Mouse (Mus musculus) hindbrain, embryonic 13.5 days (tissue): ENCODE measurements around the gene Il4. TPM values are rescaled to one million over a fixed set of nuclear protein-coding genes. Genes with fewer than 3 reads are reported as not detected.

ENCODE experiments used
- ATAC-seq: fragments of 200-750 bp; cut with Nextera tagmentation; 2 replicates; pipeline ENCODE4 v1.8.0; 2017; ENCODE audit warnings: moderate TSS enrichment; ENCODE audit not compliant: low FRiP score
- H3K27ac ChIP-seq: fragments of 300-500 bp; sonication (generic); 2 replicates; pipeline ENCODE4 v1.5.1; 2015; ENCODE audit warnings: inconsistent platforms, mild to moderate bottlenecking, moderate library complexity
- H3K27me3 ChIP-seq: fragments of 300-500 bp; sonication (generic); 2 replicates; pipeline ENCODE4 v1.6.1; 2015; ENCODE audit warnings: mild to moderate bottlenecking, inconsistent platforms
- H3K36me3 ChIP-seq: fragments of 300-500 bp; sonication (generic); 2 replicates; pipeline ENCODE4 v1.6.1; 2015; ENCODE audit warnings: mild to moderate bottlenecking, inconsistent platforms
- H3K4me1 ChIP-seq: fragments of 300-500 bp; sonication (generic); replicated peaks from 2 replicates; pipeline ENCODE4 v1.6.1; 2015; ENCODE audit warnings: inconsistent platforms
- H3K4me2 ChIP-seq: fragments of 300-500 bp; sonication (generic); 2 replicates; pipeline ENCODE4 v1.6.1; 2015; ENCODE audit warnings: inconsistent platforms, mild to moderate bottlenecking, moderate library complexity
- H3K4me3 ChIP-seq: fragments of 300-500 bp; sonication (generic); 2 replicates; pipeline ENCODE4 v1.5.1; 2015; ENCODE audit warnings: mild to moderate bottlenecking, inconsistent platforms
- H3K9ac ChIP-seq: fragments of 300-500 bp; sonication (generic); 2 replicates; pipeline ENCODE4 v1.6.1; 2015; ENCODE audit warnings: mild to moderate bottlenecking, inconsistent platforms
- H3K9me3 ChIP-seq: fragments of 300-500 bp; sonication (generic); 2 replicates; pipeline ENCODE4 v1.6.1; 2016; ENCODE audit warnings: inconsistent platforms
- WGBS: fragments of 180-500 bp; shearing (Covaris S2); methylation state at CpG from one replicate; pipeline ENCODE4 v1.1.7; 2015; 5-methylcytosine and 5-hydroxymethylcytosine counted together
- polyA plus RNA-seq: library from polyadenylated mRNA; unstranded; fragments of >200 nt; fragmentation: Nextera tagmentation; extraction: Ambion mirVana; gene quantifications from 2 replicates; pipeline ENCODE4 v1.2.1, GENCODE M21; 2015

The Il4 gene
- polyA plus RNA-seq, 1 experiment from 2014 or later, result 4.6 TPM

GRCm38 (mm10) chr11:53620094-53620493, 1.6 kb upstream of the Il4 start:
- H3K27ac ChIP-seq, result no peak overlapping the region
- H3K4me2 ChIP-seq, result no peak overlapping the region
- H3K9ac ChIP-seq, result no peak overlapping the region
- H3K36me3 ChIP-seq, result no peaks in the 10 kb centered on the region
- H3K27me3 ChIP-seq, result no peaks in the 10 kb centered on the region
- no peak overlapping the region for H3K4me3 ChIP-seq
- whole genome bisulfite sequencing, result 93% methylated on average over 4 of the region's 4 CpGs
- no peak for ATAC-seq
- no peaks in the 10 kb centered on the region for H3K4me1 ChIP-seq
- no peaks in the 10 kb centered on the region for H3K9me3 ChIP-seq

DNA sequence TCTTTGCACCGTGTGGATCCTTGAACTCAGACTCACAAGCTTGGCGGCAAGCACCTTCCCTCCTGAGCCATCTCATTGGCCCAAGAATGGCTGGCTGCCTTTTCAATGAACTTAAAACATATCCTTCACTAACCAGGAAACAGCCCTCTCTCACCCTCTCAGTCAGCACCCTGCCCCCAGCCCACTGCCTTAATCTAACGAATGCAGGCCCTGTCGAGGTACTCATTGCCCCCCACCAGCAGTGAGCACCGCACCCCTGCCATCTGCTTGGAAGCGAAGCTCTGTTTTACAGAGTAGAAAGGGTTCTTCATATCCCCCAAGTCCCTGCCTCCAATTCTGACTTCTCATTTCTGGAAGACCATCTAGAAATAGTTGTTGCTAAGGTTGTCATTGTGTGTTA, 959 bp upstream of the Il4 start:
- H3K4me2 ChIP-seq, result no peak overlapping the region
- no peak for ATAC-seq
- WGBS, result 72% methylated on average over 6 of the region's 6 CpGs

DNA sequence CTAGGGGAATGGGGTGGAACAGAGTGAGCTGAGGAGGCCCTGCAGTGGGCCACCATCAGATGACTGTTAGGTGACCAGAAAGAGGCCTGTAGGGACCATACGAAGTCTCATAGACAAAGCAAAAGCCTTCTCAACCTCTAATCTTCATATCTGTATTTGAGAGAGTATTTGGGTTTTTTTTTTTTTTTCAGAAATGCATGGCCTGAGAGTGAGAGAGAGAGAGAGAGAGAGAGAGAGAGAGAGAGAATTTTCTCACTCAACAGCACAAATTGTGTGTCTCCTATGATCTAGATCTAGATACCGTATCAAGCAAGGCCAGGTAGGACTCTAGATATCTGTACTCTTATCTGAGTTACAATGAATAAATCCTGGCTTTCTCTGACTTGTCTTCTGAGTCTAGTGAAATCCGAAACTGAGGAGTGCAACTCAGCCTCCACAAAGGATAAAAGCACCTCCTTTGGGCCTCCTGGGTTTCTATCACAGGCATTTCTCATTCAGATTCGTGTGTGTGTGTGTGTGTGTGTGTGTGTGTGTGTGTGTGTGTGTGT, 833 bp downstream of the Il4 start:
- Histone ChIP-seq H3K4me1 (no peaks in the 10 kb centered on the region), H3K4me3 (no peak overlapping the region), H3K36me3 (no peaks in the 10 kb centered on the region), H3K27ac (no peak overlapping the region), H3K9me3 (no peaks in the 10 kb centered on the region), H3K9ac (no peak overlapping the region), H3K27me3 (no peaks in the 10 kb centered on the region), H3K4me2 (no peak overlapping the region)
- WGBS, result 67% methylated on average over 4 of the region's 4 CpGs
- no peak for ATAC-seq

More for the DNA sequence above, 959 bp upstream of the Il4 start:
- H3K36me3 ChIP-seq, result no peaks in the 10 kb centered on the region
- no peaks in the 10 kb centered on the region for H3K4me1 ChIP-seq
- H3K27ac ChIP-seq, result no peak overlapping the region
- no peaks in the 10 kb centered on the region for H3K9me3 ChIP-seq
- no peak overlapping the region for H3K4me3 ChIP-seq
- no peaks in the 10 kb centered on the region for H3K27me3 ChIP-seq
- H3K9ac ChIP-seq, result no peak overlapping the region

GRCm38 (mm10) chr11:53616748-53617558, 1.5 kb downstream of the Il4 start:
- no peak overlapping the region for H3K9ac ChIP-seq
- H3K4me3 ChIP-seq, result no peak overlapping the region
- H3K4me1 ChIP-seq, result no peaks in the 10 kb centered on the region
- no peaks in the 10 kb centered on the region for H3K36me3 ChIP-seq
- ATAC-seq, result no peak
- H3K27ac ChIP-seq, result no peak overlapping the region
- H3K9me3 ChIP-seq, result no peaks in the 10 kb centered on the region
- no peak overlapping the region for H3K4me2 ChIP-seq
- H3K27me3 ChIP-seq, result no peaks in the 10 kb centered on the region
- WGBS, result 81% methylated on average over 8 of the region's 8 CpGs

DNA sequence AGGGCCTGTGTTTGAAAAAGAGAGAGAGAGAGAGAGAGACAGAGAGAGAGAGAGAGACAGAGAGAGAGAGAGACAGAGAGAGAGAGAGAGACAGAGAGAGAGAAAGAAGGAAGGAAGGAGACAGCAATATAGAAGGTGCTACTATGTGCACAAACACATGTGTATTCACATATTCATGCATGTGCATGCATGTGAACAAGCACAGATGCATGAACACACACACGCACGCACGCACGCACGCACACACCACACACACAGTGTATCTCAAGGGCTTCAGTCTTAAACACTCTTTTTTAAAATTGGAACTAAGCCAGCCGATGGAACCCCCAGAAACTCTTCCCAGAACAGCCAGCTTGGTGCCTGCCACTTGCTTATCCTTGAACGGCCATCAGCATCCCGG, 2.9 kb downstream of the Il4 start:
- Histone ChIP-seq H3K4me2 (no peak overlapping the region), H3K4me3 (no peak overlapping the region), H3K36me3 (no peaks in the 10 kb centered on the region), H3K27me3 (no peaks in the 10 kb centered on the region), H3K27ac (no peak overlapping the region), H3K9me3 (no peaks in the 10 kb centered on the region), H3K9ac (no peak overlapping the region), H3K4me1 (no peaks in the 10 kb centered on the region)
- no peak for ATAC-seq
- WGBS, result 96% methylated on average over 8 of the region's 8 CpGs

- H3K4me3 ChIP-seq, result no peak overlapping the region
- ATAC-seq, result no peak
- H3K27ac ChIP-seq, result no peak overlapping the region
- H3K4me1 ChIP-seq, result no peaks in the 10 kb centered on the region
- no peaks in the 10 kb centered on the region for H3K36me3 ChIP-seq
- H3K9ac ChIP-seq, result no peak overlapping the region
- no peaks in the 10 kb centered on the region for H3K27me3 ChIP-seq
- H3K4me2 ChIP-seq, result no peak overlapping the region
- H3K9me3 ChIP-seq, result no peaks in the 10 kb centered on the region
- 74% methylated on average over 6 of the region's 6 CpGs for WGBS
Measured at GRCm38 (mm10) chr11:53615172-53615571, 3.3 kb downstream of the Il4 start.

DNA sequence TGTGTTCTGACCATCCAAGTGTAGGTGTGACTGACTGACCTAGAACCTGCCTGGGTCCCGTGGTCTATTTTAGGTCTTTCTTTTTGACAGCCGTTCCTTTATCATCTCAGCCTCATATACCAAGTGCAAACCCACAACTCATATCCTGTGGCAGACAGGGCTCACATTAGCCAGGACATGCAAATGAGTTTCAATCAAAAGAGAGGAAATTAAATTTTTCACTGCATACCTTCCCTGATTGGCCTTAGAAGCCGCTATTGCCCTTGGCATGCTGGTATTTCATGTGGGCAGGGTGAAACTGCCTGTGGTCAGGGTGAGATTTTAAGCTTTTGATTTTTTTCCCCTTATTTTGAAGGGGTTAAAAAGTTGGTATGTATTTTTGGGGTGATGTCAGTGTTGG, 8.8 kb downstream of the Il4 start:
- no peak overlapping the region for H3K27ac ChIP-seq
- no peaks in the 10 kb centered on the region for H3K27me3 ChIP-seq
- H3K4me3 ChIP-seq, result no peak overlapping the region
- ATAC-seq, result no peak
- H3K9ac ChIP-seq, result no peak overlapping the region
- H3K4me1 ChIP-seq, result peaks cover 9% of the 10 kb centered on the region
- WGBS, result 92% methylated on average over 3 of the region's 3 CpGs
- H3K36me3 ChIP-seq, result no peaks in the 10 kb centered on the region
- H3K9me3 ChIP-seq, result no peaks in the 10 kb centered on the region
- no peak overlapping the region for H3K4me2 ChIP-seq

- Histone ChIP-seq H3K36me3 (peaks cover 4% of the 10 kb centered on the region), H3K9ac (no peak overlapping the region), H3K27me3 (no peaks in the 10 kb centered on the region), H3K27ac (no peak overlapping the region), H3K9me3 (no peaks in the 10 kb centered on the region), H3K4me1 (peaks cover 9% of the 10 kb centered on the region), H3K4me3 (no peak overlapping the region), H3K4me2 (no peak overlapping the region)
- 84% methylated on average over 6 of the region's 6 CpGs for WGBS
- ATAC-seq, result no peak
Measured at GRCm38 (mm10) chr11:53609231-53609630, 9.2 kb downstream of the Il4 start.

- H3K36me3 ChIP-seq, result peaks cover 34% of the 10 kb centered on the region
- WGBS, result 7% methylated on average over 12 of the region's 12 CpGs
- H3K4me3 ChIP-seq, result no peak overlapping the region
- H3K9me3 ChIP-seq, result no peaks in the 10 kb centered on the region
- no peaks in the 10 kb centered on the region for H3K27me3 ChIP-seq
- H3K27ac ChIP-seq, result no peak overlapping the region
- H3K4me2 ChIP-seq, result no peak overlapping the region; the same call in 1 of the 2 replicates
- H3K4me1 ChIP-seq, result peaks cover 9% of the 10 kb centered on the region
- H3K9ac ChIP-seq, result no peak overlapping the region
- no peak for ATAC-seq
Measured at GRCm38 (mm10) chr11:53605609-53606008, 12.9 kb downstream of the Il4 start.

- Histone ChIP-seq H3K27me3 (no peaks in the 10 kb centered on the region), H3K9ac (no peak overlapping the region), H3K9me3 (no peaks in the 10 kb centered on the region), H3K27ac (no peak overlapping the region), H3K4me1 (peaks cover 9% of the 10 kb centered on the region), H3K4me2 (no peak overlapping the region), H3K36me3 (peaks cover 40% of the 10 kb centered on the region), H3K4me3 (no peak overlapping the region)
- no peak for ATAC-seq
- 90% methylated on average over 3 of the region's 3 CpGs for WGBS
Measured at GRCm38 (mm10) chr11:53604983-53605382, 13.5 kb downstream of the Il4 start.

DNA sequence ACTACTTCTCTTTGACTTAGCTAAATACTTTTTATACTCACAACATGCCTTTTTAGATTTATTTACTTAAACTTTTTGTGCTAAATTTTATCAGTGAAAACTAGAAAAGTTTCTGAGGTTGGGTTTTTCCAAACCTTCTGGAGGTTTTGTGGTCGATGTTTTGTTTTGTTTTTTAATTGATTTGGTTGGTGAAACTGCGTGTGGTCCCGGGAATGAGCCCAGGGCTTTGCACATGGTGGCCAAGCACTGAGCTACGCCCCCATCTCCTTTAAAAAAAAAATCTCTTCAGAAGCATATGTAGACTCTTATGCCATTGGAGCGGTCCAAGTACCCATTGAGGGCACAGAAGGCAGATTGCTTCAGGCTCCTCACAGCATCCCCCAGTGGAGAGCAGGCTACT, 27.4 kb downstream of the Il4 start:
- Histone ChIP-seq H3K4me2 (no peak overlapping the region), H3K9me3 (no peaks in the 10 kb centered on the region), H3K27ac (no peak overlapping the region), H3K36me3 (peaks cover 91% of the 10 kb centered on the region), H3K4me3 (no peak overlapping the region), H3K4me1 (no peaks in the 10 kb centered on the region), H3K27me3 (no peaks in the 10 kb centered on the region), H3K9ac (no peak overlapping the region)
- ATAC-seq, result no peak
- WGBS, result 93% methylated on average over 5 of the region's 5 CpGs

DNA sequence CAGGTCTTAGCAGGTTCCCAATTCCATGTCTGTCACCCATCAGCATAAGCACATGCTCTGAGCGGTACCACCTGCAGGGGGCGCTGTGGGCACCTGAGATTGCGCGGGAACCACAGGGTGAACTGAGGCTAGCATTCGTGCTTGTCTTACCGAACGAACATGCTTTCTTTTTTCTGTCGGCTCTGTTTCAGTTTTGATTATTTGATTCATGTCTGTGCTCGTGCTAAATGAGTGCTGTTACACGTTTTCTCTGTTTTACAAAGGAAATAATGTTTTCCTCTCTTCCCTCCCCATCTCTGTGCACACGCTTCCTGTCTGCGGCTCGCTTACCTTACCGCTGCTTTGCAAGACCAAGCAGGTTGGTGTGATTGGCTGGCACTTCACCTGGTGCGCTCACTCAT, 28.1 kb downstream of the Il4 start:
- no peak for ATAC-seq
- no peak overlapping the region for H3K9ac ChIP-seq
- H3K4me2 ChIP-seq, result no peak overlapping the region
- WGBS, result 42% methylated on average over 15 of the region's 15 CpGs
- H3K36me3 ChIP-seq, result peaks cover 94% of the 10 kb centered on the region
- H3K27ac ChIP-seq, result no peak overlapping the region
- H3K9me3 ChIP-seq, result no peaks in the 10 kb centered on the region
- H3K4me1 ChIP-seq, result no peaks in the 10 kb centered on the region
- H3K27me3 ChIP-seq, result no peaks in the 10 kb centered on the region
- no peak overlapping the region for H3K4me3 ChIP-seq

DNA sequence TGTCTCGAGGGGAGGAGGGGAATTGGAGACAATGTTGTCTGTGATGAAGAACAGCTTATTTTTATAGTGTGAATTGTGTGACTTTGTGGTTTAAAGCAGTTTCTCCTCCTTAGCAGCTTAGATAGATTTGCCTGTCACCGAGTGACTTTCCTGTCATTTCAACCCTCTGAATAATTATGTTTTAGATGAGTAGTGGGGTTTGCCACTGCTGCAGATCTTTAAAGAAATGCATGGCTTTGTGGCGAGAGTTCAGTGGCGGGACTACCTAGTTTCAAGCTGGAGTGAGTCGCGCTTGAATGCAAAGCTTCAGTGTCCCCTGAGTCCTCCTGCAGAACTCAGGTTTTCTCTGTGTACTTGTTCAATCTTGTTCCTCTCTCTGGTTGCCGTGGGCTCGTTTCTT, 30.2 kb downstream of the Il4 start:
- no peak overlapping the region for H3K4me3 ChIP-seq
- no peaks in the 10 kb centered on the region for H3K4me1 ChIP-seq
- no peak overlapping the region for H3K9ac ChIP-seq
- H3K27ac ChIP-seq, result no peak overlapping the region
- peaks cover 92% of the 10 kb centered on the region for H3K36me3 ChIP-seq
- ATAC-seq, result no peak
- H3K27me3 ChIP-seq, result no peaks in the 10 kb centered on the region
- 85% methylated on average over 8 of the region's 8 CpGs for WGBS
- H3K9me3 ChIP-seq, result no peaks in the 10 kb centered on the region
- no peak overlapping the region for H3K4me2 ChIP-seq
